Mouse (Mus musculus): ENCODE data around the gene Pdzrn3. TPM values are rescaled to one million over a fixed set of nuclear protein-coding genes. Genes with fewer than 3 reads are reported as not detected.

Pdzrn3 gene
- polyA plus RNA-seq, 2 experiments from 2014 or later = not detected

DNA sequence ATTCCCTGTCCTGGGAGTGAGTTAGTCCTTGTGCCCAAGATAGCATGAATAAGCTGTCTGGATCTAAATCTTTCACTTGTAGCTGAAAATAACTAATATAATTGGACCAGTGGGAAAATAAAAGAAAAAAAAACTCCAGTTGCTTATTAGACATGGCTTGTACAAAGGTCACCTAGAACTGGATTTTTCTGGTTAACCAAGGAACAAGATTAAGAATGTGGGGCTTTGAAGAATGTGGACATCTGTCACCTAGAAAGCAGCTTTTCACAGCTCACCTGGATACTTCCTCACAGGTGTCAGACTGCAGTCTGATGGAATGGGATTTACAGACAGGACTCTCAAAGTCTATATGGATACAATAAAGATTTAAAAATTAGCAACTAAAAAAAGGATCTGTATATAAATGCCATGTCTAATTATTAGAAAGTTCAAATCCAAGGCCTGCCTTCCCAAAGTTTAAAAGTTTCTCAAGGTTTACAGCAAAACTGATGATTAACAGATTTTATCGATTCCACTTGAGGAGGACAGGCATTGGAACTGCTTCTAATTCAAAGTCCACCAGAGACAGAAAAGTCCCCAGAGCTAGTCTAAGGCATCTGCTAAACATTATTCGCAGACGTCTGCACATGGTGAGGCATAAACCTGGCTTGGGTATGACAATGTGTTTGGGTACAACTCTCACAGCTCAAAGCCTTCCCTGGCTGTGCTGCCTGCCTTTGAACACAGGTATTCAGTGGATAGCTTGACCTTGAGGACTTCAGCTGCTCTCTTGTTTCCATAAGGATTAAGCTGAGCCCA, 51.7 kb downstream of the Pdzrn3 start:
- ATAC-seq = no peak

DNA sequence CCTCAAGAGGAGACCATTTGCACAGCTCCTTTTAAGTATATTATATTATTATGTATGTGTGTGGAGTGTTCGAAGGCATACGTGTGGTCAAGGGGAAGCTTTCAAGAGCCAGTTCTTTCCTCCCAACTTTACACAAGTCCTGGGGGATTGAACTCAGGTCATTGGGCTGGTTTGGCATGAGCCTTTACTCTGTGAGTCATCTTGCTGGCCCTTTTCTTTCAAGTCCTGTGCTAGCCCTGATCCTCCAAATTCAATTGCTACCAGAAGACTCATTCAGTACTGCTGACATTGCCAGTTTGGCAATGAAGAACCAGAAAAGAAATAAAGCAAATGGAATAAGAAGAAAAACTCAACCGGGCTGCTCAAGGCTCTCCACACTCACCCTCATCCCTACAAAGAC, 55.1 kb downstream of the Pdzrn3 start:
- no peak for ATAC-seq

DNA sequence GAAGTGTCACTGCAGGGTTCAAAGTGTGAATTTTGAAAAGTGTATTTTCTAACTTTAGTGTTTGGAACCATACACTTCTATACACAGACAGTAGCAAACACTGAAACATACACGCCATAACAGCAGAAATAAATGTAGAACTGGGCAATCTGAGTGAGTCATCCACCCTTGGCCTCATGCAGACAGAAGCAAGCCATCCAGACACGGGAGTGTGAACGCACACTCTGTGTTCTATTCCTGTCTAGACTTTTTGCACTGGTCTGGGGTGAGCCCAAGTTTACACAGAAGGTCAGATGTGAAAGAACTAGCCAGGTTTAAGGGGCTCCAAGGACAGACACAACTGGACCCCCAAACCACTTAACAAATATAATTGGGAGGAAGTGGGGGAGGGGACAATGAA, 57.3 kb downstream of the Pdzrn3 start:
- ATAC-seq = no peak

DNA sequence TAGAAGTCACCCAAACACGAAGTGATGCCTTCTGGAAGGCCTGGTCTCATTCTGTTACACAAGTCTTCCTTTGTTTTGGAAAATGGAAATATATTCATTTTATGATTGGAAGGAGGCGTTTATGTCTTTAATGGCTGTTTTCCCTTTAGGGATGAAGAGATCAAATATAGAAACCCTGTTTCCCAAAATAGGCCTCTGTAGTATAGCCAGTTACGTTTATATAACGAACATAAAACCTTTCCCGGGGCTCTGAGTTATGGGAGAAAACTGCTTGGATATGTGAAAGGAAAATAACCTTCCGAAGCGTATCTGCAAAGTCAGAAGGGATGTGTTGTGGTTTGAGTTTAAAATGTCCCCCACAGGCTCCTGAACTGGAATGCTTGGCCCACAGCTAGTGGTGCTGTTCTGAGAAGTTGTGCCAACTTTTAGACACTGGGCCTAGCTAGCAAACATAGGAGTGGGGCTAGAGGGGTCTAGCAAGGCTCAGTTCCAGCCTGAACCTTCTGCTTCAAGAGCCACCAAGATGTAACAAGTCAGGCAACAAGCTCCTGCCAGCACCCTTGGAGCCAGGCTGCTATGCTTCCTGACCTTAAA, 58.2 kb downstream of the Pdzrn3 start:
- ATAC-seq = no peak

DNA sequence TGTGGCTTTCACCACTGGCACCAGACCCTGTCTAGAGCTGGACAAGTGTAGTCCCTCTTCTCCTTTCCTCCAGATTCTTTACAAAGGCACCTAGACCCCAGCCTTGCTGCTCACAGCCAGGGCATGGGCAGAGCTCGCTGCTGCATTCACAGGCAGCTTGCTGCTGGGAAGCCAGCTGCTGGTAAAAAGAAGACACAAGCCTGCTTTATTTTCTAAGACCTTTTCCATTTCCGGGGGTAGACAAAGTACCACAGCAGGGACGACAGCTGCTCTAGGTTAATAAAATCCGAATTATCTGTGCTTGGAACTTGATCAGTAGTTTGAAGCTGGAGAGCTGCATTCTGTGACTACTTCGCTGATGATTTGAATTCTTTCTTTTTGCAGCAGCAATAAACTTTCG, 59.2 kb downstream of the Pdzrn3 start:
- ATAC-seq = no peak

DNA sequence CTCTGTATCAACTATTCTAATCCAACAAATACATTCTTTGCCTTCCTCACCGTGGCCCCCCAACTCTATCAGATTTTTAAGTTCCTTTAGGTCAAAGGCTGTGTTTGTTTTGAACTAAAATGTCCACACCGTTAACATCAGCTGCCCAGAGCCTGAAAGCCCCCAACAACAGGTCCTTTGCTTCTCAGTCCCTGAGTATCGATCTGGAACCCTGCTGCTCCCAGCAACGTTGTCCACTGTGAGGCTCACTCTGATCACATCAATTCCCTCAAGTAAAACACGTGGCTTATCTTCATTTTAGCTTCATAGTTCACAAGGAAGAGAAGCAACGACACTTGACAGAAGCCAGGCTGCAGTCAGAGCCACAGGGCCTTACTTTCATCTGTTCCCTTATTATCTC, 66.3 kb downstream of the Pdzrn3 start:
- no peak for ATAC-seq

DNA sequence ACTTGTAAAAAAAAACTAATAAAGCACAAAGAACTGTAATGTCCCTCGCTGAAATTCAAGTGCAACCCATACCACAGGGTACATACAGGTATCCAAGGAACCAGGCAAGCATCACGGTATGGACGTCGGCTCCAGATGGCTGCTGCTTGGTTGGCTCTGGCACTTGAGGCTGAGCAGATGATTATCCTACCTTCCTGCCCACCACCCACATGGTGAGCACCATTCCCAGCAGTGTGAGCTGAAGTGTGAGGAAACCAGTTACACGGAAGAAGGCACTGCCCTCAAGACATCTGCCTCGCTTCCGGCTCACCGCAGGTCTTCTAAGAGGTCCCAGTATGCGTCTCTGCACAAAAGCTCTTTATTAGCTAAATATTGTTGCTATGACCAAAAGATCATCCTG, 67.2 kb downstream of the Pdzrn3 start:
- no peak for ATAC-seq

DNA sequence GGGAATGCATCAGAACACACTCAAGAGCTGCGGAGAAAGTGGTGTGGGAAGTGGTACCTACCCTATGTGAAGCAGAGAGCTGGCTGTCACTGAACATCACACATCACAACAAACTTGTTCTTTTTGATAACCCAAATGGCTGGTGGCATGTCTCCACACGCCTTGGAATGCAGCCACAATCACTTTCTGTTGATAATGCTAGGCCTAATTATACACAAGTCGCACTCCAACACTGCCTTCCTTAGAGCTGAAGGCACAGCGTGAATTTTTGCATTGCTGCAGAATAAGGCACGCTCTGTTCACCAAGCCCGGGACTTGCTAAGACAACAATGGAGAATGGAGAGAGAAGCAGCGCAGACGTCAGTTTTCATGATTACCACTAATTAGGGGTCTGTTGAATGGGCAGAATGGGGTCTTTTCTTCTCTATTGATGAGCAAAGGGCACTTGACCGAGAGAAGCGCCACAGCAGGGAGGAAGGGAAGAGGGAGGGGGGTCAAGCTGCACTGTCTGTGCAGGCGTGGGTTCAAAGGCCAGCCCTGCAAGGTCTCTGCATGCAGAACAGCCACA, 69.6 kb downstream of the Pdzrn3 start:
- ATAC-seq = no peak

DNA sequence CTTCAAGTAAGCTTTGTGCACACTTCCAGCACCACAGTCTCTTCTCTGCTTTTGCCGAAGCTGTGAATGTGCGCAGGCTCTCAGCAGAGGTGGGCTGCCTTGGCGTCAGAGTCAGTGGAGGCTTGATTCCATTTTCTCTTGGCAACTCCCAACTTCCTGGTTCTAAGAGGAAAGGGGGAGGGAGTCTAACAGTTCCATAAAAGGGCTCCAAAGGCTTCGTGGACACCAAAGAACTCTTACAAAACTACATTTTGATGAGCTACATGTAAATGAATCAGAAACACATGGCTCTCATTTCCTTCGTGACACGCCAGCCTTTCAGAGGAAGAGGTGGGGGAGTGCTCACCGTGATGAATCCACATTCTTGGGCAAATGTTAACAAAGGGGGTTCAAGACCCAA, 70.9 kb downstream of the Pdzrn3 start:
- ATAC-seq = no peak

DNA sequence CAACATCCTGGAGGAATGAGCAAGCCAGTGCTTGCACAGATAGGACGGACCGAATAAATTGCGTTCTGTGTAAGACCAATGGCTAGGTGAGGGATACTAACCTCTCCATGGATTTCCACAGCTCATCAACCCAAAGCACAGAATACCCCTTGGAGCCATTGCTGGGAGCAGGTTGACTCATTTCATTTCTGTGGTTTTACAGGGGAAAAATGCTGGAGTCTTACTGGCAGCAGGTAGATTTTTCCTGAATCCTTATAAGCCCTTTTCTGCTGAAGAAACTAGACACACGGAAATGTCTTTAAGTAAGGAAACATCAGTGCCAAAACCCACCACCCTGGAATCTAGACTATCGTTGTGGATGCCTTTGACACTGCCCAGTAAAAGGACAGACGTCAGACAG, 72.2 kb downstream of the Pdzrn3 start:
- no peak for ATAC-seq

DNA sequence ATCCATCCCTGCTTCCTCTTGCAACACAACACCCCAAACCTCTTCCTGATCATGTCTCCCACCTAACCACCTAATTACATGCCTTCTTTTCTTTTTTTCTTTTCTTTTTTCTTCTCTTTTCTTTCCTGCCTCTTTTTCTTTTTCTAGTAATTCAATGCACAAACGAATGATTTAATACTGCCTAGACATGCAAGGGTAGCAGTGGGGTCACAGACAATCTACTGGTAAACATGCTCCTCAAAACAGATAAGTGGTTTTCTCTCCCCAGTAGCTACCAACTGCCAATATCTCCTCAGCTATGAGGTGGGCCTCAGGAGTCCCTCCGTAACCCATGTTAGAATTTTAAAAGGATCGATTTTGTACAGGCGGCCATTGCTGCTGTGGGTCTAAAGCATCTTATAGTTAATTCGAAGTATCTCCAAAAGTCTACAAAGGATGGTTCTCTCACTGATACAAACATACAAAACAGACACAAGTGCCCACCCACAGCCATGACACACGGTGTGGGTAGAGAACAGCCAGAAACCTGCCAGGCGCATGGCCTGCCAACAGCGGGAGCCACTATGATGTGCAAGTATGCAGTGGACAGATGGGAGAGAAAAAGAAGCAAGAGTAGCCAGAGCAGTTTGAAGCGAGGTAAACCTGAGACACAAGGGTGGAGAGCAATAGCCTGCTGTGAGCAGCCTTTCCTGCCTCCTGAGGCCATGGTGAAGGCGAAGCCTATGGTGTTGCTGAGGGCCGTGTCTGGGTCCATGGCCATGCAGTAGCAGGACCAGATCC, 73.5 kb downstream of the Pdzrn3 start:
- ATAC-seq = no peak

DNA sequence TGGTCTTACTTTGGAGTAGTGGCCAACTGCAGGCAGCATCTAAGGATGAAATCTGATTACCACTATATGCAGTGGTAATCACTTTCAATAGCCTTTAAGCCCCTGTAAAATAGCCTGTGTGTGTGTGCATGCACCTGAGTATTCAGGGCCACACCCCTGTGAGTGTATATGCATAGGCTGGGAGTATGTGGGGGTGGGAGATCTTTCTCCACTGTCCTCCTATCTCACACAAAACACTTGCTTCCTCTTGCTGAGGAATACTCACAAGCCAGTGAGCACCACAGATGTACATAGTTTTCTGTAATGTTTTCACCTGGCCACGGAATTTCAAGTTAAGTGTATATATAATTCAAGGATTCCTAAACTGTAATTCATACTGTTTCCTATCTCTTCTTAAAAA, 74.2 kb downstream of the Pdzrn3 start:
- ATAC-seq = no peak

DNA sequence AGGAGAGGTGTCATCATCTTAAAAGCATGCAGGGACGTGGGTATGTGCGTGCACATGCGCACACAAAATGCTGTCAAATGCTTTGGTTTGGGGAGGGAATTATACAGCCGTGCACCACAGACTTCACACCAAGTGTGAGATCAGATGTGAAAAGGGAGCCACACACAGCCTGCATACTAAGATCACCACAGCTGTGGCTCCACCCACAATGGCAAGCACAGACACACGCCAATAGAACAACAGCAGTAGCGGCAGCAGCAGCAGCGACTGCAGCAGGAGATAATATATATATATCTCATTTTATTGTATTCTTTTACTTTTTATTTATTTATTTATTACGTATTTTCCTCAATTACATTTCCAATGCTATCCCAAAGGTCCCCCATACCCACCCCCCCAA, 76.5 kb downstream of the Pdzrn3 start:
- no peak for ATAC-seq

DNA sequence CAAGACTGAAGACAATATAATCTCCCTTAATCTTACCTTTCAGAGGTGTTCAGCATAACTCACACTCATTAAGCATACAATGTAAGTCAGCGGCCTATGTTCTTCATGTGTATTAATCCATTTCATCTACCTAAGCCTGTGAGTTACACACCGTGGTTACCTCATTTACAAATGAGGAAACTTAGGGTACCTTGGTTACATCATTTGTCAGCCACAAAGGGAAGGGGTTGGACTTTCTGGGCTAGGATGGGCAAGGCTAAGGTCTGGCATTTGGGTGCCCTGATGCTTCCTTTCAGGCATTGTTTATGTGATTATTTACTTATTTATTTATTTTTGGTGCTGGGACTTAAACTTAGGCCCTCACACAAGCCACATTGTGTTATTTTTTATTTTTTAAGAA, 78.3 kb downstream of the Pdzrn3 start:
- ATAC-seq = no peak

DNA sequence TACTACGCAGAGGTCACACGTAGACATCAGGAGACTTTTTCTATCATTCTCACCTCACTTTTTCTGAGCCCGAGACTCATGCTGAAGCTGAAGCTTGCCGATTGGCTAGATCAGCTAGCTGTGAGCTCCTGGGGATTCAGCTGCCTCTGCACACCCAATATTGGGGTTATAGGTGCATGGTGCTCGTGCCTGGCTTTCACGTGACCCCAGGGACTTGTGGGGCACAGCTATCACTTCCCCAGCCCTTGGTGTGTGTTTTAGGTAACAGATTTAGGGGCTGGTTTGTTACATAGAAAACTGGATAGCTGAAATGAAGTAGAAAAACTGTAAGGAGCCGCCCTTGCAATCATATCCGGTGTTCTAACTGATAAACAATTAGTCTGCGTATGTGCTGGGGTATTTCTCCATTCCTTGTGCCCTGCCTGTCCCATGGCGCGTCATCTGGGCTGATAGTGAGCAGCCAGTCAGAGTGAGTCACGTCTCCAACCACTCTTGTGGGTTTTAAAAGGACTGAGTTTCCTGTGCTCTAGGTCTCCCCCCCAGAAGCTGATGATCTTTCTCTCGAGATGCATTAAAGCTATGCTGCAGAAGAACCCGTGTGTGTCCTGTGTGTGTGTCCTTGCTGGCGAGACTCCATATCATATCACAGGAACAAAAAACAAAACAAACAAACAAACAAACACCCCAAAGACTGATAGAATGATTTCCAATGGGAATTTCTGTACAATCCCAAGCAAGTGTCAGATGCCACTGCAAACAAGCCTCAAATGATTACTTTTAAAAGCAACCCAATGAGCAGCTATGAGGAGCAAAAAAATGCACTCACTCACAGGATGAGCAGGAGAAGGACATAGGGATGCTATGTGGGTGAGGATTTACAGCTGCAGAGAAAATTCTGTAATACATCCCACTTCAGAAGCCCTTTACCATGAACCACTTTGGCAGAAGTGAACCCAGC, 79.9 kb downstream of the Pdzrn3 start:
- no peak for ATAC-seq

DNA sequence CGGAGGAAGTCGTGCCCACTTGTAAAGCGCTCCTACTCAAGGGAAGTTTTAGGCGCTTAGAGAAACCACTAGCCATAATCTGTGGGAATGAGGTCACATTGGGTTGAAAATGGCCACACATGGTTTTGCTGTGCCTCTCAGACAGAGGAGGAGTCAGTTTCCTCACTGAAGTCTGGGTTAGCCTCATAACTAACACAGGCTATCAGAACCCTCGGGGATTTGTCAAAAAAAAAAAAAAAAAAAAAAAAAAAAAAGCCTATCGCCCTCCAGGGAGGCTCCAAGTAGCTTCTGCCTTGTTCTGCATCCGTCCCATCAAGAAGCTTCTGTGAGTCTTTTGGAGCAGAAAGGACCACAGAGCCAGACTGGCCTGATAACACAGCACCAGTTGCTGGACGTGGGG, 80.7 kb downstream of the Pdzrn3 start:
- ATAC-seq = no peak

DNA sequence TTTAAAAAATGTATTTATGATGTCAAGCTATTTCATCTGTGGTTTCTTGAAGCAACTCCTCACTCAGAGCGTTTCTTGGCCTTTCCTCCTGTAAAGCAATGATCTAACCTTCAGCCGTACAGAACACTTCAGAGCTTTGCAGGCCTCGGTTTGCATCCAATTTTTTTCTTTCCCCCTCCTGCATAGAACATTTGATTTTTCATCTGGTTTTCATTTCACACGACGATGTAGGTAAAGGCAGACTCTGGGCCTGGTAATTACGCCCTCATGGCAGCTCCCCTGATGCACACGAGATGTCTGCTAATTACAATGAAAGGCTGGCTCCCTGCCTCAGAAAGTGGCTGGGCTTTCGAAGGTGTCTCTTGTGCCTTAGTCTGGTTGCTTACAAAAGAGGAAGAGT, 81.4 kb downstream of the Pdzrn3 start:
- no peak for ATAC-seq

DNA sequence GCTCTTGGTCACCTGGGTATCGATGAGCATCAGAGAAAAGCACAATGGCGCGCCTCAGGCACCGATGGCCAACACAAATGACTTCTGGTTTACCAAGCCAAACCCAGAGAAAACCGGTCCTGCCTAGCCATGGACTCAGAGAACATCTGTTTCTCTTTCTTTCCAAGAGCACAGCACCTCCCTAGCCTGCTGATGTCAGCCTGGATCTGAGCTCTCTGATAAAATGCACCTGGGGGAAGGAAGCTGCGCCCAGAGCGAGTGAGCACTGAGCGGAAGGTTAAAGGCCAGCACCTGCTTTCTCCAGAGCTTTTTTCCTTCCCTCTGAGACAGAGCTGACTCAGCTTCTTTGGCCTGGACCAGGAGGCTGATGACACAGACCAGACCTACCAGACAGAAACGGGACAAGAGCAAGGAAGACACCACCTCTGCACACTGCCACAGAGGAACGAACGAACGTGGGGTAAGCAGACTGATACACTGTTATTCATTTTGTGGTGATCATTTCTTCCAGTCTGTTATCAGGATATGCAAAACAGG, 84.6 kb downstream of the Pdzrn3 start:
- no peak for ATAC-seq

DNA sequence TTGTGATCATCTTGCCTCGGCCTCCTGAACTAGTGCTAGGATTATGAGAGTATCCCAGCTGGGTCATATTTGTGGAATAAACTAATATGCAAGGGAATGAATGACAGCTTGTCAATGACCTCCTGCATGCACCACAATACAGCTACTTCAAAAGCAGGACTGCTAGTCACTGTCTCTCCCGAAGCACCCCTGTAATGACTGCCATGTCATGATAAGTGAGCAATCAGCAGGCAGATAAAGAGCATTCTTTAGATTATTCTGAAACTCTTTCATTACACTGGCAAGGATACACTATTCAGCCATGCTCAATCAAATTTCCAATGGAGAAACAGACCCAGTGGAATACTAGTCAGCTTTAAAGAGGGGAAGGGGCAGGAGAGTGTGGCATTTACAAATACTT, 85.8 kb downstream of the Pdzrn3 start:
- ATAC-seq = no peak

DNA sequence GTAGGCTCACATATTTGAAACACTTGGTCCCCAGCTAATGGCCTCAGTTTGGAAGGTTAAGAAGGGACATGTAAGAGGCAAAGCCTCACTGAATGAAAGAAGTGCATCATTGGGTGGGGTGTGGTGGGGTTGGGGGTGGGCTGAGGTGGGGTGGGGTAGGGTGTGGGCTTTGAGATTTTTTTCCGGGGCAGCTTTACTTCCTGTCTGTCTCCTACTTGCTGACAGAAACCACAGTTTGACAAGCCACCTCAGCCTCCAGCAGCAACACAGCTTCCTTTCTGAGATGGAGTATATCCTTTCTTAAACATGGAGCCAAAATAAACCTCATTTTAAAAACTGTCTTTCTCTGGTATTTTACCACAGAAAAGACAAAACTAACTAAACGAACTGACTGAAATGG, 87.5 kb downstream of the Pdzrn3 start:
- ATAC-seq = no peak

DNA sequence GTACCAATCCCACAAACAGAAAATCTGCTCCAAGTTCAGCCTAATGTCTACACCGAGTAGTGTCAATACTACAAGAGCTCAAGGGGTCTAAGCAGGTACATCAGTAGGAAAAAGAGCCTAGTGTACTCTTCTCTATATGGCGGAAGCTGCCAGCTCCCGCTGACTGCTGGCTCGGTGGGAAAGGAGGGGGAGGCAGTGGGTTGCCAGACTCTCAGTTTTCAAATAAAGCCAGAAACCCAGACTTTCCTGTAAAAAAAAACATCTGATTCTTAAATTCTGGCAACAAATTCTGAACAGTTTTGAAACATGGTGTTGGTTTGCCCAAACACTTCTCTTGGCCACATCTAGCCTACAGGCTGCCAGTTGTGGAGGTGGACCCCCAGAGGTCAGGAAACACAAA, 88.3 kb downstream of the Pdzrn3 start:
- ATAC-seq = no peak

DNA sequence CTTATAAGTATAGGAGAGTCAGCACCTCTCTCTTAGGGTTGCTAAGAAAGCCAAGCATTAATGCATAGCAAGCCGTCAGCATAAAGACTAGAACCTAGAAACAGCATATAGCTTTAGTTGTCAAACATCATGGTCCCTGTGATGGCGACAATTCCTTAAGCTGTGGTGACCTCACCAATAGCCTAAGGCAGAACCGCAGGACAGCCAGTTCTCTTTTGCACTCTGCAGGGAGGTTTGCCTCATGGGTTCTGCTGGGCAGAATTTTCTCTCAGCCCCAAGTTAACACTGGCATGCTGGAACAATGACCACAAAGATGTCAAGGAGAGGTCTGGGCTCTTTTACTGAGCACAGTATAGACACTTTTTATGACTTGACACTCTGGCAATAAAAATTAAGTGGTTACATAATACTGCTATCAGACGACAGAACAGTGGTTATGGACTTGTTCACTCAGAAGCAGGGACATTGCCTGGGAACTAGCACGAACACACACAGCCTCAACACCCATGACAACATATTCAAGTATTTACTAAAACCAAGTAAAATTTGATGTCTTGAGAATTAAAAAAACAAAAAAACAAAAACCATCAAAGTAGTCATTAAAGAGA, 90.0 kb downstream of the Pdzrn3 start:
- no peak for ATAC-seq
